Mouse (Mus musculus): ENCODE measurements around the gene Stxbp1. TPM values are rescaled to one million over a fixed set of nuclear protein-coding genes. Genes with fewer than 3 reads are reported as not detected.

Stxbp1 gene
- polyA plus RNA-seq (2012; rRNA removed): 5.5 and 5.6 TPM in 2 replicates

GRCm38 (mm10) chr2:32846805-32847467 lies at the start of gene Stxbp1:
Gene Stxbp1, minus strand, starts transcription at chr2:32847245.
- peak; percentile 63 to 88 for DNase-seq (ENCODE audit: low read depth in 1 of 2, low spot score in 2 of 2)
- TF ChIP-seq POLR2A (IDR thresholded peaks at IDR 0.05; ENCODE audit: low read depth, low read length): no peak
- no peak for TF ChIP-seq CTCF (IDR thresholded peaks at IDR 0.05; ENCODE audit: extremely low read depth, insufficient read depth, insufficient read length, insufficient replicate concordance)
- H3K36me3 ChIP-seq (ENCODE audit: control insufficient read depth, insufficient read depth, low read length): no peaks in the 10 kb centered on the region
- under 1% methylated on average over 73 of the region's 78 CpGs for WGBS
- H3K4me3 ChIP-seq (ENCODE audit: extremely low read depth, insufficient read depth, insufficient read length): peak within 1 kb of the TSS; percentile 67
- H3K4me1 ChIP-seq (ENCODE audit: control insufficient read depth, insufficient read depth, insufficient read length): no peaks in the 10 kb centered on the region; the same call in 1 of the 2 replicates
- peak within 1 kb of the TSS; percentile 37; the same call in 1 of the 2 replicates for H3K27ac ChIP-seq (ENCODE audit: insufficient read depth, low read length)
- H3K27me3 ChIP-seq (ENCODE audit: control insufficient read depth, insufficient read depth, low read length): no peaks in the 10 kb centered on the region

- Histone ChIP-seq H3K27ac (ENCODE audit: insufficient read depth, low read length) (no peak overlapping the region), H3K27me3 (ENCODE audit: control insufficient read depth, insufficient read depth, low read length) (no peaks in the 10 kb centered on the region), H3K4me3 (ENCODE audit: extremely low read depth, insufficient read depth, insufficient read length) (no peak overlapping the region), H3K4me1 (ENCODE audit: control insufficient read depth, insufficient read depth, insufficient read length) (peaks cover 25% of the 10 kb centered on the region; the same call in 1 of the 2 replicates), H3K36me3 (ENCODE audit: control insufficient read depth, insufficient read depth, low read length) (no peaks in the 10 kb centered on the region)
- TF ChIP-seq POLR2A (IDR thresholded peaks at IDR 0.05; ENCODE audit: low read depth, low read length): no peak
- no peak for TF ChIP-seq CTCF (IDR thresholded peaks at IDR 0.05; ENCODE audit: extremely low read depth, insufficient read depth, insufficient read length, insufficient replicate concordance)
- 73% methylated on average over 10 of the region's 10 CpGs for WGBS
- DNase-seq (ENCODE audit: low read depth in 1 of 2, low spot score in 2 of 2): no peak
Measured at GRCm38 (mm10) chr2:32896507-32897147, 49.6 kb upstream of the Stxbp1 start.

- H3K27me3 ChIP-seq (ENCODE audit: control insufficient read depth, insufficient read depth, low read length): no peaks in the 10 kb centered on the region
- no peak overlapping the region for H3K27ac ChIP-seq (ENCODE audit: insufficient read depth, low read length)
- DNase-seq (ENCODE audit: low read depth in 1 of 2, low spot score in 2 of 2): no peak
- whole genome bisulfite sequencing: 76% methylated on average over 8 of the region's 8 CpGs
- no peaks in the 10 kb centered on the region for H3K36me3 ChIP-seq (ENCODE audit: control insufficient read depth, insufficient read depth, low read length)
- TF ChIP-seq CTCF (IDR thresholded peaks at IDR 0.05; ENCODE audit: extremely low read depth, insufficient read depth, insufficient read length, insufficient replicate concordance) (no peak), POLR2A (IDR thresholded peaks at IDR 0.05; ENCODE audit: low read depth, low read length) (no peak)
- H3K4me3 ChIP-seq (ENCODE audit: extremely low read depth, insufficient read depth, insufficient read length): no peak overlapping the region
- peaks cover 25% of the 10 kb centered on the region; the same call in 1 of the 2 replicates for H3K4me1 ChIP-seq (ENCODE audit: control insufficient read depth, insufficient read depth, insufficient read length)
Measured at GRCm38 (mm10) chr2:32895606-32896106, 48.6 kb upstream of the Stxbp1 start.

- H3K4me1 ChIP-seq (ENCODE audit: control insufficient read depth, insufficient read depth, insufficient read length): peaks cover 25% of the 10 kb centered on the region; the same call in 1 of the 2 replicates
- no peak overlapping the region for H3K4me3 ChIP-seq (ENCODE audit: extremely low read depth, insufficient read depth, insufficient read length)
- no peaks in the 10 kb centered on the region for H3K36me3 ChIP-seq (ENCODE audit: control insufficient read depth, insufficient read depth, low read length)
- WGBS: 12% methylated on average over 2 of the region's 2 CpGs
- H3K27me3 ChIP-seq (ENCODE audit: control insufficient read depth, insufficient read depth, low read length): no peaks in the 10 kb centered on the region
- DNase-seq (ENCODE audit: low read depth in 1 of 2, low spot score in 2 of 2): peak in 1 of 2 experiments; percentile 38
- H3K27ac ChIP-seq (ENCODE audit: insufficient read depth, low read length): peak overlapping the region; percentile 36; the same call in 1 of the 2 replicates
- TF ChIP-seq CTCF (IDR thresholded peaks at IDR 0.05; ENCODE audit: extremely low read depth, insufficient read depth, insufficient read length, insufficient replicate concordance) (no peak), POLR2A (IDR thresholded peaks at IDR 0.05; ENCODE audit: low read depth, low read length) (no peak)
Measured at GRCm38 (mm10) chr2:32894097-32894496, 47.1 kb upstream of the Stxbp1 start.

GRCm38 (mm10) chr2:32892490-32892889 lies 45.4 kb upstream of the Stxbp1 start:
- H3K27ac ChIP-seq (ENCODE audit: insufficient read depth, low read length): no peak overlapping the region
- H3K4me1 ChIP-seq (ENCODE audit: control insufficient read depth, insufficient read depth, insufficient read length): peaks cover 17% of the 10 kb centered on the region; the same call in 1 of the 2 replicates
- no peaks in the 10 kb centered on the region for H3K36me3 ChIP-seq (ENCODE audit: control insufficient read depth, insufficient read depth, low read length)
- DNase-seq (ENCODE audit: low read depth in 1 of 2, low spot score in 2 of 2): no peak
- no peak overlapping the region for H3K4me3 ChIP-seq (ENCODE audit: extremely low read depth, insufficient read depth, insufficient read length)
- TF ChIP-seq POLR2A (IDR thresholded peaks at IDR 0.05; ENCODE audit: low read depth, low read length) (no peak), CTCF (IDR thresholded peaks at IDR 0.05; ENCODE audit: extremely low read depth, insufficient read depth, insufficient read length, insufficient replicate concordance) (no peak)
- no peaks in the 10 kb centered on the region for H3K27me3 ChIP-seq (ENCODE audit: control insufficient read depth, insufficient read depth, low read length)
- 76% methylated on average over 14 of the region's 14 CpGs for WGBS

- no peak for DNase-seq (ENCODE audit: low read depth in 1 of 2, low spot score in 2 of 2)
- TF ChIP-seq POLR2A (IDR thresholded peaks at IDR 0.05; ENCODE audit: low read depth, low read length): no peak
- no peak for TF ChIP-seq CTCF (IDR thresholded peaks at IDR 0.05; ENCODE audit: extremely low read depth, insufficient read depth, insufficient read length, insufficient replicate concordance)
- Histone ChIP-seq H3K4me3 (ENCODE audit: extremely low read depth, insufficient read depth, insufficient read length) (no peak overlapping the region), H3K27me3 (ENCODE audit: control insufficient read depth, insufficient read depth, low read length) (no peaks in the 10 kb centered on the region), H3K4me1 (ENCODE audit: control insufficient read depth, insufficient read depth, insufficient read length) (peaks cover 14% of the 10 kb centered on the region; the same call in 1 of the 2 replicates), H3K36me3 (ENCODE audit: control insufficient read depth, insufficient read depth, low read length) (no peaks in the 10 kb centered on the region), H3K27ac (ENCODE audit: insufficient read depth, low read length) (no peak overlapping the region)
- WGBS: 74% methylated on average over 9 of the region's 9 CpGs
Measured at GRCm38 (mm10) chr2:32891278-32891677, 44.2 kb upstream of the Stxbp1 start.
